1 mouse cellular context compared by ENCODE assay signal in genomic region chr17:56018347-56019131, GRCm38 (mm10).
TF ChIP-seq lines count a peak whose summit lies in the region.

No protein-coding gene starts in this region.

TF ChIP-seq in C2C12, 6 proteins besides CTCF, POLR2A, EP300 and RAD21 (continued from another document):
- TF ChIP-seq CEBPB (IDR thresholded peaks at IDR 0.05; ENCODE audit: low read depth) (no peak), USF1 (IDR thresholded peaks at IDR 0.05; ENCODE audit: low read depth) (no peak)
TF ChIP-seq in C2C12: peak in this region for 0.
